Mouse (Mus musculus): ENCODE measurements around the gene Bri3. TPM values are rescaled to one million over a fixed set of nuclear protein-coding genes. Genes with fewer than 3 reads are reported as not detected.
"Not testable (repeated sequence)": the region's sequence is repeated elsewhere in the genome, so short reads cannot be mapped to it uniquely, and the experiment has no call there.

Bri3 gene
- polyA plus RNA-seq, 1 experiment from 2014 or later: 135 TPM

DNA sequence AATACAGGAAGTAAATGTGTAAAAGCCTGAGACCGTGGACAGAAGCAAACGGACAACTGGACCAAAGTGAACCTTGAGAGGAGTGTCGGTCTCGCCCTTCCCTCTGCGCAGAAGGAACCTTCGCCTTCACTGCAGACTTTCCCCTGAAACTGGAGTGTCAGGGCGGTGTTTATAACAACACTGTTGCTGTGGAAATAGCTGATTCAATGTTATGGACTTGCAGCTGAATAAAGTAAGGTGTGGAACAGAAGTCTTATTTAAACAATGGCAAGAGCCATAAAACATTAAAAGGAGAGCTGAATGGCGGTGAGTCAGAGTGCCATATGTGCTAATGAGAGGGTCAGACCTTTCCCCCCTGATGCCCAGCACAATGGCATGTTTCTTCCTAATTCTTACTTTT, 73.2 kb downstream of the Bri3 start:
- WGBS: 77% methylated on average over 8 of the region's 8 CpGs
- Histone ChIP-seq H3K4me1 (ENCODE audit: control insufficient read depth, insufficient read depth, low read length) (peaks cover 5% of the 10 kb centered on the region; the same call in 1 of the 2 replicates), H3K27me3 (ENCODE audit: control insufficient read depth, insufficient read depth, low read length) (no peaks in the 10 kb centered on the region), H3K9me3 (ENCODE audit: control insufficient read depth, low read depth, low read length) (no peaks in the 10 kb centered on the region), H3K4me3 (ENCODE audit: low read depth, low read length) (no peak overlapping the region), H3K36me3 (ENCODE audit: control insufficient read depth, insufficient read depth, low read length) (no peaks in the 10 kb centered on the region), H3K4me2 (replicated peaks; ENCODE audit: low read depth, low read length) (no peak overlapping the region), H3K9ac (replicated peaks; ENCODE audit: low read depth, low read length) (no peak overlapping the region), H3K27ac (ENCODE audit: low read length) (peak overlapping the region; percentile 82; the same call in 1 of the 2 replicates)
- no peak for ATAC-seq (ENCODE audit: insufficient number of reproducible peaks, insufficient read depth, low FRiP score, low read depth)

DNA sequence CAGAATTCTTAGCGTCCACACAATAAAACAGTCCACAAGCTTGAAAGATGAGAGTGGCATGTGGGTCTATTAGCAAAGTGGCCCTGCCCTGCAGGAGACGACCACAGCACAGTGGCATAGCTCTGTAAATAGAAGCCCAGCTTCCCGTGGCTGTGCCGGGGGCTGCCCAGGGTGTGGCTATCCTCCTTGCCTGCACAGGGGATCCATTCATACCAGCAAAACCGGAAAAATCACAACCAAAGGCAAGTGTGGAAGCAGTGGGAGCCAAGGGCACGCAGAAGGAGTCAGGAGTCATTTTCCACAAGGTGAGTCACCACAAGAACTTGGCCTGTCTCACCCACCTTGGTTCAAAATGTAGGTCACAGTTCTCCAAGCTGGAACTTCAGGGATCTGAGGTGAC, 74.0 kb downstream of the Bri3 start:
- peak; percentile 69 for ATAC-seq (ENCODE audit: insufficient number of reproducible peaks, insufficient read depth, low FRiP score, low read depth)
- Histone ChIP-seq H3K27ac (ENCODE audit: low read length) (peak overlapping the region; percentile 82), H3K4me2 (replicated peaks; ENCODE audit: low read depth, low read length) (no peak overlapping the region), H3K27me3 (ENCODE audit: control insufficient read depth, insufficient read depth, low read length) (no peaks in the 10 kb centered on the region), H3K4me1 (ENCODE audit: control insufficient read depth, insufficient read depth, low read length) (peaks cover 5% of the 10 kb centered on the region; the same call in 1 of the 2 replicates), H3K9ac (replicated peaks; ENCODE audit: low read depth, low read length) (no peak overlapping the region), H3K9me3 (ENCODE audit: control insufficient read depth, low read depth, low read length) (no peaks in the 10 kb centered on the region), H3K4me3 (ENCODE audit: low read depth, low read length) (no peak overlapping the region), H3K36me3 (ENCODE audit: control insufficient read depth, insufficient read depth, low read length) (no peaks in the 10 kb centered on the region)
- WGBS: 55% methylated on average over 6 of the region's 6 CpGs

GRCm38 (mm10) chr5:144321681-144322080, 77.4 kb downstream of the Bri3 start:
- Histone ChIP-seq H3K9me3 (ENCODE audit: control insufficient read depth, low read depth, low read length) (no peaks in the 10 kb centered on the region), H3K27ac (ENCODE audit: low read length) (peak overlapping the region; percentile 64; the same call in 1 of the 2 replicates)
- ATAC-seq (ENCODE audit: insufficient number of reproducible peaks, insufficient read depth, low FRiP score, low read depth): peak; percentile 81

GRCm38 (mm10) chr5:144322717-144323116, 78.5 kb downstream of the Bri3 start:
- 80% methylated on average over 3 of the region's 3 CpGs for WGBS
- Histone ChIP-seq H3K27me3 (ENCODE audit: control insufficient read depth, insufficient read depth, low read length) (no peaks in the 10 kb centered on the region), H3K4me3 (ENCODE audit: low read depth, low read length) (no peak overlapping the region), H3K27ac (ENCODE audit: low read length) (no peak overlapping the region), H3K4me1 (ENCODE audit: control insufficient read depth, insufficient read depth, low read length) (no peaks in the 10 kb centered on the region), H3K9me3 (ENCODE audit: control insufficient read depth, low read depth, low read length) (no peaks in the 10 kb centered on the region), H3K36me3 (ENCODE audit: control insufficient read depth, insufficient read depth, low read length) (no peaks in the 10 kb centered on the region), H3K4me2 (replicated peaks; ENCODE audit: low read depth, low read length) (no peak overlapping the region), H3K9ac (replicated peaks; ENCODE audit: low read depth, low read length) (no peak overlapping the region)
- no peak for ATAC-seq (ENCODE audit: insufficient number of reproducible peaks, insufficient read depth, low FRiP score, low read depth)

More at GRCm38 (mm10) chr5:144321681-144322080, 77.4 kb downstream of the Bri3 start:
- Histone ChIP-seq H3K9ac (replicated peaks; ENCODE audit: low read depth, low read length) (no peak overlapping the region), H3K4me1 (ENCODE audit: control insufficient read depth, insufficient read depth, low read length) (no peaks in the 10 kb centered on the region), H3K4me3 (ENCODE audit: low read depth, low read length) (no peak overlapping the region), H3K36me3 (ENCODE audit: control insufficient read depth, insufficient read depth, low read length) (no peaks in the 10 kb centered on the region), H3K4me2 (replicated peaks; ENCODE audit: low read depth, low read length) (no peak overlapping the region), H3K27me3 (ENCODE audit: control insufficient read depth, insufficient read depth, low read length) (no peaks in the 10 kb centered on the region)
- 23% methylated on average over 7 of the region's 7 CpGs for WGBS

GRCm38 (mm10) chr5:144334010-144334409, 89.8 kb downstream of the Bri3 start:
- no peak overlapping the region for H3K4me2 ChIP-seq (replicated peaks; ENCODE audit: low read depth, low read length)
- WGBS: 89% methylated on average over 11 of the region's 11 CpGs
- H3K27ac ChIP-seq (ENCODE audit: low read length): no peak overlapping the region

DNA sequence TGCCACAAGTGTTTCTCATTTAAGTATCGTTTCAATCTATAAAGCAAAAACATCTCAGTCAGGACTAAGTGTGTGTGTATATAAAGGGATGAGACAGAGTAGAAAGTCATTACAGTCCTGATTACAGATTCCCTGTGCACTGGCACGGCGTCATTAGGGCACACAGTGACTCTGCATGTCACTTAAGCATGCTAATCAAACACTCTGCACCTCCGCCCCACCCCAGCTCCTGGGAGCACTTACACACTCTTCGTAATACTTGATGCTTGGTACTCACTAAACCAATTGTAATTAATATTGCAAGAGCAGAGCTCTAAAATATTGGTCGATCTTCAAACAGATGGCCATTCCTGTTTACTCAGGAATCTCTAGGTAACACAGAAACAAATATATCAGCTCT, 91.1 kb downstream of the Bri3 start:
- not testable (repeated sequence) for H3K4me2 ChIP-seq (replicated peaks; ENCODE audit: low read depth, low read length); H3K36me3 ChIP-seq (ENCODE audit: control insufficient read depth, insufficient read depth, low read length); H3K9me3 ChIP-seq (ENCODE audit: control insufficient read depth, low read depth, low read length); H3K9ac ChIP-seq (replicated peaks; ENCODE audit: low read depth, low read length); H3K27ac ChIP-seq (ENCODE audit: low read length); H3K27me3 ChIP-seq (ENCODE audit: control insufficient read depth, insufficient read depth, low read length); H3K4me3 ChIP-seq (ENCODE audit: low read depth, low read length); H3K4me1 ChIP-seq (ENCODE audit: control insufficient read depth, insufficient read depth, low read length); ATAC-seq (ENCODE audit: insufficient number of reproducible peaks, insufficient read depth, low FRiP score, low read depth)
- WGBS: 59% methylated on average over 6 of the region's 6 CpGs

More at GRCm38 (mm10) chr5:144334010-144334409, 89.8 kb downstream of the Bri3 start:
- Histone ChIP-seq H3K9me3 (ENCODE audit: control insufficient read depth, low read depth, low read length) (no peaks in the 10 kb centered on the region), H3K9ac (replicated peaks; ENCODE audit: low read depth, low read length) (no peak overlapping the region), H3K27me3 (ENCODE audit: control insufficient read depth, insufficient read depth, low read length) (no peaks in the 10 kb centered on the region), H3K36me3 (ENCODE audit: control insufficient read depth, insufficient read depth, low read length) (no peaks in the 10 kb centered on the region), H3K4me3 (ENCODE audit: low read depth, low read length) (no peak overlapping the region), H3K4me1 (ENCODE audit: control insufficient read depth, insufficient read depth, low read length) (peaks cover 6% of the 10 kb centered on the region; the same call in 1 of the 2 replicates)
- ATAC-seq (ENCODE audit: insufficient number of reproducible peaks, insufficient read depth, low FRiP score, low read depth): no peak

DNA sequence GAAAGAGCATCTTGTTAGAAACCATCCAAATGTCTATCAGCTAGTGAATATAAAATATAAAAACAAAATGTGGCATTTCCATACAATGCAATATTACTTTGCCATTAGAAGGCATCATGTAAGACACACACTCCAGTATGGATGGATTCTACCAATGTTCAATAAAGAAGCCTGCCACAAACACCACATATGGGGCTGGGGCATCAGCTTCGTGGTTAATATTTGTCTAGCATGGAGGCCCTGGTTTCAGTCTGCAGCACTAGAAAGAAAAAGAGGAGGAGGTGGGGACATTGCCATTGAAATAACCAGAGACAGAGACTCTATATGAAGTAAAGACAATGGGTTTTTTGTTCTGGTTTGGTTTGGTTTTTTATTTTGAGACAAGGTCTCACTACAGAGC, 94.5 kb downstream of the Bri3 start:
- H3K27me3 ChIP-seq (ENCODE audit: control insufficient read depth, insufficient read depth, low read length): no peaks in the 10 kb centered on the region
- no peak overlapping the region for H3K4me3 ChIP-seq (ENCODE audit: low read depth, low read length)
- ATAC-seq (ENCODE audit: insufficient number of reproducible peaks, insufficient read depth, low FRiP score, low read depth): no peak
- H3K27ac ChIP-seq (ENCODE audit: low read length): no peak overlapping the region
- no peaks in the 10 kb centered on the region for H3K36me3 ChIP-seq (ENCODE audit: control insufficient read depth, insufficient read depth, low read length)
- H3K9me3 ChIP-seq (ENCODE audit: control insufficient read depth, low read depth, low read length): no peaks in the 10 kb centered on the region
- H3K4me2 ChIP-seq (replicated peaks; ENCODE audit: low read depth, low read length): no peak overlapping the region
- 52% methylated on average over 1 of the region's 1 CpGs for WGBS
- H3K9ac ChIP-seq (replicated peaks; ENCODE audit: low read depth, low read length): no peak overlapping the region
- peaks cover 6% of the 10 kb centered on the region; the same call in 1 of the 2 replicates for H3K4me1 ChIP-seq (ENCODE audit: control insufficient read depth, insufficient read depth, low read length)

DNA sequence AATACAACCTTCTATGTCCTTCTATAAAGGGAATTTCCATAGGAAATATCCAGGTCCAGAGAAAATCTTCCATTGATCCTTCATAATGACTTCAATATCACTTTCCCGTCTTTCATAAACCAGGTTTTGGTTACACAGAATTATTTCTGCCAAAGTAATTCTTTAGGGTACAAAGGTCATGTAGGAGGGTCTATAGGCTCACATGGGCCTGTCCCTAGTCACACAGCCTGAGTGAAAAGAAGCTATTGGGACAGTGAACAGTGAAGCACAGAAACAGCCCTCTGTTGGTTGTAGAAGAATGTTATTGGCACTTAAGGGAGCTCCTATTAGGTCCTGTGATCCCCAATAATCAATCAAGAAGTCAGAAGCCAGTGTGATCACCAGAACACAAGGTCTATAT, 96.8 kb downstream of the Bri3 start:
- Histone ChIP-seq H3K4me2 (replicated peaks; ENCODE audit: low read depth, low read length) (no peak overlapping the region), H3K9ac (replicated peaks; ENCODE audit: low read depth, low read length) (no peak overlapping the region), H3K27ac (ENCODE audit: low read length) (no peak overlapping the region), H3K9me3 (ENCODE audit: control insufficient read depth, low read depth, low read length) (no peaks in the 10 kb centered on the region), H3K4me1 (ENCODE audit: control insufficient read depth, insufficient read depth, low read length) (peaks cover 6% of the 10 kb centered on the region; the same call in 1 of the 2 replicates), H3K27me3 (ENCODE audit: control insufficient read depth, insufficient read depth, low read length) (no peaks in the 10 kb centered on the region), H3K4me3 (ENCODE audit: low read depth, low read length) (no peak overlapping the region), H3K36me3 (ENCODE audit: control insufficient read depth, insufficient read depth, low read length) (no peaks in the 10 kb centered on the region)
- 56% methylated on average over 1 of the region's 1 CpGs for WGBS
- ATAC-seq (ENCODE audit: insufficient number of reproducible peaks, insufficient read depth, low FRiP score, low read depth): no peak

- ATAC-seq (ENCODE audit: insufficient number of reproducible peaks, insufficient read depth, low FRiP score, low read depth): no peak
- Histone ChIP-seq H3K4me1 (ENCODE audit: control insufficient read depth, insufficient read depth, low read length) (no peaks in the 10 kb centered on the region), H3K9ac (replicated peaks; ENCODE audit: low read depth, low read length) (no peak overlapping the region), H3K27me3 (ENCODE audit: control insufficient read depth, insufficient read depth, low read length) (no peaks in the 10 kb centered on the region), H3K9me3 (ENCODE audit: control insufficient read depth, low read depth, low read length) (no peaks in the 10 kb centered on the region), H3K36me3 (ENCODE audit: control insufficient read depth, insufficient read depth, low read length) (no peaks in the 10 kb centered on the region), H3K4me2 (replicated peaks; ENCODE audit: low read depth, low read length) (no peak overlapping the region), H3K27ac (ENCODE audit: low read length) (no peak overlapping the region), H3K4me3 (ENCODE audit: low read depth, low read length) (no peak overlapping the region)
- WGBS: 89% methylated on average over 6 of the region's 6 CpGs
Observed at GRCm38 (mm10) chr5:144344592-144344991, 100.4 kb downstream of the Bri3 start.
